Mouse (Mus musculus) hindbrain, postnatal 0 days (tissue): ENCODE results near the gene Prss35. TPM values are rescaled to one million over a fixed set of nuclear protein-coding genes. Genes with fewer than 3 reads are reported as not detected.
A peak's percentile ranks its signal among the peaks of the same experiment; 100 is the strongest.

Experiments used
- ATAC-seq: fragments of 200-750 bp; cut with Nextera tagmentation; 2 replicates; pipeline ENCODE4 v1.8.0; 2017; ENCODE audit warnings: mild to moderate bottlenecking, moderate TSS enrichment, moderate library complexity
- DNase-seq: peaks from one replicate; pipeline ENCODE4 v3.0.0-alpha.2; 2015; ENCODE audit warnings: low spot score
- H3K27ac ChIP-seq: fragments of 300-500 bp; sonication (generic); 2 replicates; pipeline ENCODE4 v1.5.1; 2014; ENCODE audit warnings: mild to moderate bottlenecking
- H3K27me3 ChIP-seq: fragments of 300-500 bp; sonication (generic); 2 replicates; pipeline ENCODE4 v1.6.1; 2014; ENCODE audit warnings: low read length, mixed read lengths; ENCODE audit not compliant: insufficient read depth
- H3K36me3 ChIP-seq: fragments of 300-500 bp; sonication (generic); 2 replicates; pipeline ENCODE4 v1.6.1; 2014; ENCODE audit warnings: low read length, mixed read lengths; ENCODE audit not compliant: insufficient read depth
- H3K4me1 ChIP-seq: fragments of 300-500 bp; sonication (generic); 2 replicates; pipeline ENCODE4 v1.6.1; 2014; ENCODE audit warnings: antibody characterized with exemption, low read length, mixed read lengths; ENCODE audit not compliant: insufficient read depth
- H3K4me2 ChIP-seq: fragments of 300-500 bp; sonication (generic); 2 replicates; pipeline ENCODE4 v1.6.1; 2014; ENCODE audit warnings: low read depth, mild to moderate bottlenecking, low read length, moderate library complexity, mixed read lengths
- H3K4me3 ChIP-seq: fragments of 300-500 bp; sonication (generic); 2 replicates; pipeline ENCODE4 v1.5.1; 2014; ENCODE audit warnings: low read length
- H3K9ac ChIP-seq: fragments of 300-500 bp; sonication (generic); replicated peaks from 2 replicates; pipeline ENCODE4 v1.6.1; 2014; ENCODE audit warnings: mild to moderate bottlenecking, low read length, moderate library complexity, mixed read lengths
- H3K9me3 ChIP-seq: fragments of 300-500 bp; sonication (generic); 2 replicates; pipeline ENCODE4 v1.6.1; 2016; ENCODE audit warnings: low read length, mixed read lengths
- CTCF ChIP-seq: IDR thresholded peaks from 2 replicates; pipeline ENCODE4 v1.5.1; 2016; ENCODE audit warnings: antibody characterized with exemption, control low read depth, low read depth
- WGBS: fragments of 180-500 bp; shearing (Covaris S2); extraction: QIAGEN DNeasy Blood & Tissue Kit; methylation state at CpG from one replicate; pipeline ENCODE4 v1.1.7; 2014; 5-methylcytosine and 5-hydroxymethylcytosine counted together
- polyA plus RNA-seq: library from polyadenylated mRNA; unstranded; fragments of >200 nt; fragmentation: Nextera tagmentation; extraction: Ambion mirVana; gene quantifications from 2 replicates; pipeline ENCODE4 v1.2.1, GENCODE M21; 2015
- total RNA-seq: library from RNA; depleted of rRNA; stranded (reverse); fragments of >200 nt; gene quantifications from 2 replicates; pipeline ENCODE4 v1.2.3, GENCODE M21; 2014

Gene Prss35
- total and polyA plus RNA-seq, 2 experiments from 2014 or later = 5.0 to 9.6 TPM

- 80% methylated on average over 5 of the region's 5 CpGs for WGBS
- ATAC-seq = no peak
- Histone ChIP-seq H3K4me3 (no peak overlapping the region), H3K4me1 (no peaks in the 10 kb centered on the region), H3K36me3 (no peaks in the 10 kb centered on the region), H3K9ac (no peak overlapping the region), H3K27ac (no peak overlapping the region), H3K4me2 (no peak overlapping the region), H3K9me3 (no peaks in the 10 kb centered on the region), H3K27me3 (no peaks in the 10 kb centered on the region)
- no peak for TF ChIP-seq CTCF
- DNase-seq = no peak
Measured at GRCm38 (mm10) chr9:86717119-86717518, 26.3 kb upstream of the Prss35 start.

- H3K9ac ChIP-seq = no peak overlapping the region
- no peaks in the 10 kb centered on the region for H3K4me1 ChIP-seq
- no peak for TF ChIP-seq CTCF
- H3K9me3 ChIP-seq = no peaks in the 10 kb centered on the region
- 95% methylated on average over 5 of the region's 5 CpGs for WGBS
- no peaks in the 10 kb centered on the region for H3K27me3 ChIP-seq
- H3K4me3 ChIP-seq = no peak overlapping the region
- H3K4me2 ChIP-seq = no peak overlapping the region
- no peak overlapping the region for H3K27ac ChIP-seq
- ATAC-seq = no peak
- DNase-seq = no peak
- no peaks in the 10 kb centered on the region for H3K36me3 ChIP-seq
Measured at GRCm38 (mm10) chr9:86720227-86720626, 23.2 kb upstream of the Prss35 start.

GRCm38 (mm10) chr9:86720794-86721193, 22.7 kb upstream of the Prss35 start:
- Histone ChIP-seq H3K4me1 (no peaks in the 10 kb centered on the region), H3K27ac (no peak overlapping the region), H3K9ac (no peak overlapping the region), H3K4me3 (no peak overlapping the region), H3K9me3 (no peaks in the 10 kb centered on the region), H3K4me2 (no peak overlapping the region), H3K27me3 (no peaks in the 10 kb centered on the region), H3K36me3 (no peaks in the 10 kb centered on the region)
- TF ChIP-seq CTCF = no peak
- 84% methylated on average over 2 of the region's 2 CpGs for WGBS
- ATAC-seq (no peak), DNase-seq (no peak)

- DNase-seq = no peak
- 91% methylated on average over 4 of the region's 4 CpGs for WGBS
- H3K4me3 ChIP-seq = no peak overlapping the region
- H3K9ac ChIP-seq = no peak overlapping the region
- H3K9me3 ChIP-seq = no peaks in the 10 kb centered on the region
- H3K27me3 ChIP-seq = no peaks in the 10 kb centered on the region
- no peak; the same call in 1 of the 2 replicates for ATAC-seq
- H3K36me3 ChIP-seq = no peaks in the 10 kb centered on the region
- no peak for TF ChIP-seq CTCF
- no peaks in the 10 kb centered on the region for H3K4me1 ChIP-seq
- H3K4me2 ChIP-seq = no peak overlapping the region
- no peak overlapping the region for H3K27ac ChIP-seq
Measured at GRCm38 (mm10) chr9:86725066-86725465, 18.4 kb upstream of the Prss35 start.

GRCm38 (mm10) chr9:86725604-86726380, 17.7 kb upstream of the Prss35 start:
- ATAC-seq = peak; percentile 78
- H3K9me3 ChIP-seq = no peaks in the 10 kb centered on the region
- H3K27ac ChIP-seq = peak overlapping the region; percentile 38; the same call in 1 of the 2 replicates
- H3K4me2 ChIP-seq = no peak overlapping the region
- no peak for TF ChIP-seq CTCF
- H3K4me1 ChIP-seq = no peaks in the 10 kb centered on the region
- no peaks in the 10 kb centered on the region for H3K36me3 ChIP-seq
- peak; percentile 44 for DNase-seq
- H3K9ac ChIP-seq = no peak overlapping the region
- 45% methylated on average over 7 of the region's 7 CpGs for WGBS
- H3K4me3 ChIP-seq = no peak overlapping the region
- H3K27me3 ChIP-seq = no peaks in the 10 kb centered on the region

- no peak overlapping the region for H3K4me2 ChIP-seq
- no peak for DNase-seq
- H3K27ac ChIP-seq = peak overlapping the region; percentile 38; the same call in 1 of the 2 replicates
- ATAC-seq = peak; percentile 56
- no peak overlapping the region for H3K4me3 ChIP-seq
- 73% methylated on average over 5 of the region's 5 CpGs for WGBS
- no peaks in the 10 kb centered on the region for H3K4me1 ChIP-seq
- no peak overlapping the region for H3K9ac ChIP-seq
- no peak for TF ChIP-seq CTCF
- H3K9me3 ChIP-seq = no peaks in the 10 kb centered on the region
- no peaks in the 10 kb centered on the region for H3K36me3 ChIP-seq
- H3K27me3 ChIP-seq = no peaks in the 10 kb centered on the region
Measured at GRCm38 (mm10) chr9:86726381-86726720, 17.1 kb upstream of the Prss35 start.

GRCm38 (mm10) chr9:86728214-86728814, 15.1 kb upstream of the Prss35 start:
- ATAC-seq (no peak), DNase-seq (no peak)
- H3K4me3 ChIP-seq = no peak overlapping the region
- H3K27ac ChIP-seq = no peak overlapping the region
- no peaks in the 10 kb centered on the region for H3K4me1 ChIP-seq
- no peak overlapping the region for H3K9ac ChIP-seq
- H3K4me2 ChIP-seq = no peak overlapping the region
- no peaks in the 10 kb centered on the region for H3K27me3 ChIP-seq
- no peak for TF ChIP-seq CTCF
- 87% methylated on average over 10 of the region's 10 CpGs for WGBS
- H3K36me3 ChIP-seq = no peaks in the 10 kb centered on the region
- no peaks in the 10 kb centered on the region for H3K9me3 ChIP-seq
